Mouse (Mus musculus): ENCODE measurements at regions not wholly inside any gene's neighbourhood (a gene's known extent, or its start where the extent isn't known, plus 50 kb on each side); places are given as distances from the start of the nearest gene placed in this dataset.

DNA sequence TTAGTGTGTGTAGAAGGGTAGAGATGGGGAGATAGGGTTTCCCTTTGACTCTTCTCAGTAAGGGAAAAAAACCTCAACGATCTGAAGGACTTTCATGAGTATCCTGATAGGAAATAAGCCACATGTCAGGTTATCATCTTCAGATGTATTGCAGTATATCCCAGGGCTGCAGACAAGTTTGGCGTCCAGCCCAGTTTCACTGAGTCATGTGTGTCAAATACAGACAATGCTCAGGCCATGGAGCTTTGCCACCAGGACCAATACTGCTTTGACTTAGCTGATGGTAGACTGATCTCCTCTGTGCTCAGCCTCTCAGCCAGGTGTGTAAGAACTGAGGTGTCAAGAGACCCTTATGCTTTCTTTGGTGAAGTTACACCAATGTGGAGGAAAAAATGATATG lies 62.9 kb downstream of the Cst10 start:
- DNase-seq (ENCODE audit: low read depth, low spot score): no peak

DNA sequence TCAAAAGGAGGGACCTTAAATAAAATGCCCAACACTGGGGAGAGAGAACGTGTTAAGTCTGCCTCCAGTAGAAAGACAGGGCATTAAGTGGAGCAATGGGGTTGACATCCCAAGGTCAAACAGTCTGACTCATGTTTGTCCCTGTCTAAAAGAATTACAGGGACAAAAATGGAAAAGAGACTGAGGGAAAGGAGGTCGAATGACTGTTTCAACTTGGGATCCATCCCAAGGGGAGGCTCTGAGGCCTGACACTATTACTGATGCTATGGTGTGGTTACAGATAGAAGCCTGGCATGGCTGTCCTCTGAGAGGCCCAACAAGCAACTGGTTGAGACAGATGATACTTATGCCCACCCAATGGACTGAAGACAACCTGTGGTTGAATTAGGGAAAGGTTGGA lies 67.6 kb downstream of the Cst10 start:
- no peak for DNase-seq (ENCODE audit: low read depth, low spot score)

DNA sequence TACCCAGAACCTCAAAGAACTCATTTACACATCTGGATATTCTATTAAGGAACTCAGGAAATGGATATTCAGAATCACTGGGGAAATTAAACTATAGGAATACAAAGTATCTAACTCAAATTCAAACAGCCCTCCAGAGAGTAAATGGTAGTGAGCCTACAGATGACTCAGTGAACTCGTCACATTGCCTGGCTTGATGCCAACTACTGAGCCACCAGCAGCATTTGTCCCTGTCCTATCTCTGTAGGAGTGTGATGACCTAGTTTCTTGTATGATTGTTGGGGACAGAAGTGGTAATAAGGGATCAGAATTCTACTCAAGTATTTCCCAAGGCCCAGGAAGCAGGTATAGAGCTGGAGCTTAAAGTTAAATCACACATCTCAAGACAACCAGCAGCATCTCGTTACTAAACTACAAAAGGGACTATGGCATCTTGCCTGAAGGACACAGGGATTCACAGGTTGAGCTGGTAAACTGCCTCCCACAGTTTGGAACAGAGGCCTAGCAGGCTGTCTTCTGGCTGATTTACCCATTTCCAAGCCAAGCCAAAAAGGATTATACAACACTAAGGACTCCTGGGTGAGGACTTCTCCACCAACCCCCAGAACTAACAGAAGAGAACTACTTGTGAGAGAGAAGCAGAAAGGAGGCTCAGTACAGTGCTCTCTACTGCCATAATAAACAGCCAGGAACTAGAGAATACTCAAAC lies 88.6 kb downstream of the Cst10 start:
- DNase-seq (ENCODE audit: low read depth, low spot score): no peak

DNA sequence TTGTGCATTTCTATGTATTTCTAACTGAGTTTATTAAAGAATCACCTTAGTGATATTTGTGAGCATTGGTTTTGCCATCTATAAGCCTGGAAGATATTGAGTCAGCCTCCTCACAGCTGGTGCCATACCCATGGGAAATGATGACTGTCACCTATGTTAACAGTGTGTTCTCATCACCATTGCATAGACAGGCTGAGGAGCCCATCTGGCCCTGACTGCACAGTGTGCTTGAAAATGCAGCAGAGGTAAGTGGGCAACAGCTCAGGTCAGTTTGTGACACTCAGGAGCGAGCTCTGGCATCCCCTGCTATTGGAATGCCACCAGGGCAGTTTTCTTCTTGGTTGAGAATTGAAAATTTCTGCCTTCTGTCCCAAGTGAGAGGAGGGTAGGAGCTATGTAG lies 108.0 kb downstream of the Cst10 start:
- no peak for DNase-seq (ENCODE audit: low read depth, low spot score)

DNA sequence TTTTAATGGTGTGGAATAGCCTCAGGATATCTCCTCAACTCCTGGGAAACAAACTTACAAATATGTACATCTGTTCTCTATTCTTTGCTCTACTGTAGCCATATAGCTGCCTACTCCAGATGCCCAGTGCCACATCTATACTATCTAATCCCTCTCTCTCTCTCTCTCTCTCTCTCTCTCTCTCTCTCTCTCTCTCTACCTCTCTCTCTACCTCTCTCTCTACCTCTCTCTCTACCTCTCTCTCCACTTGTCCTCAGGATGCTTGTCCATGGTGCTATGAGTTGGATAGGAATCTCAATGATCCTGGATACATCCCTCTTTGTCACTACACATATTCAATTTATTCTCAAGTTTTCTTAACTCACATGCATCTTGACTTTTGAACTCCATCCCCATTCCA lies 119.6 kb downstream of the Cst10 start:
- DNase-seq (ENCODE audit: low read depth, low spot score): no peak

DNA sequence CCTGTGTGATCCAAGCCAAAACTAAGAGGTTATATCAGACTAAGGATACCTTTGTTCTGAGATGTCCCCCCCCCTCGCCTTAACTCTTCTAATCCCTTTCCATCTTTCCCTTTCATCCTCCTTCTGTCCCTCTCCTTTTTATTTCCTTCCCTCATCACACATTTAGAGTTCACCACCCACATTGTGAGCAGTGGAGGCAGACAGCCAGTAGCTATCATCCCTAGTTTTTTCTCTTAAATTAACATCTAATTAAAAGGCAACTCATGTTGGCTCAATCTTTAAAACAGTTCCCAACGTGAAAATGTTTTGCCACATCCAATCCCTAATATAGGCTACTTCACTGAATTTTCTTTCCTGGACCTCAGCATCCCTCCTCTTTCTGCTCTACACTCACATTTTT lies 138.0 kb downstream of the Cst10 start:
- no peak for DNase-seq (ENCODE audit: low read depth, low spot score)

DNA sequence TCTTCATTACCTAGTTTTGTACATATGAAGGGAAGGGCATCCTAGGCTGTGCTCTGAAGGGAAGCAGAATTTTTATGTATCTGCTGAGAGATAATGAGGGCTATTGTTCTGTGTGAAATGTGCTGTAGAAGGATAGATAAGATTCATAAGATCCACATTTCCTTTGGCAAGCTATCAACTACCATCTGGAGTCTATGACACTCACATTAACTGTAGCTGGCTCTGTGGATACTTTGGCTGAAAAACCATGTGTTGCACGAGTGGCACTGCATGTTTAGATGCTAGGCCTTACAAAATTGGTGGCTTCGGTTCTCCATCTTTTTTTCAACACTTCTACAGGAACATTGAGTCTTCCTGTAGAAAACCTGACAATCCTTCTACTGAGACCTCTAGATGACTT lies 140.9 kb downstream of the Cst10 start:
- no peak for DNase-seq (ENCODE audit: low read depth, low spot score)

DNA sequence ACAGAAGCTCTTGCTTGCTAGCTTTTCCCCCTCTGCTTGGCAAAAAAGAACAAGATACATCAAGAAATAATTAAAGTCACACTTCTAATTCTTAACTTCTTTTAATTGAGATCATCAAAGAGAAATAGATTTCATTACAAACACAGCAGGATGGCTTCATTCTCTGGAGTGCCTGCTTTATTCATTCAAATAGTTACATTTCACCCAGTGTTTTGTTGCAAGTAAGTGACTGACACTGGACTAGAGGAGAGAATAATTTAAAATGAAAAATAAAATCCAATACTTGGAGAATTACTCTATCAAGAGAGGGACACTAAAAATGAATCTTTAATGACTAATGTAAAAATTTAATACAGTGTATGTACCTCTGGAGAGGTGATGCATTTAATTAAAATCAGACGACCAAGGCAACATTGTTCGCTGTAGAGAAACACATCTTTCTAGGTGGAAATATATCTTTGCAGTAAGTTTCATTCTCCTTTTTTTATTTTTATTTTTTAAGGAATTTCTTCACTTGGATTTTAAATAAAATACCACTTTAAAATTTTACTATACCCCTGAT lies 141.9 kb downstream of the Cst10 start:
- DNase-seq (ENCODE audit: low read depth, low spot score): no peak

DNA sequence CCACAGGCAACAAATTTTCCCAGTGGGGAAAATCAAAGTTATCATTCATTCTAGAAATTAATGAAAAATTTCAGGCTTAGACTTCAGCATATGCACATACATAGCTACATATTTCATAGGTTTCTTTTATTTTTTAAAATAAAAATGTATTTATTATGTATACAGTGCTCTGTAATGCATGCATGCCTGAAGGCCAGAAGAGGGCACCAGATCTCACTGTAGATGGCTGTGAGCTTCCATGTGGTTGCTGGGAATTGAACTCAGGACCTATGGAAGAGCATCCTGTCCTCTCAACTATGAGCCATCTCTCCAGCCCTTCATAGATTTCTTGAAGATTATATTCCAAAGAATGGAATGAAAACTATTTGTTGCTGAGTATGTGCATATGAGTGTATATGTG lies 150.4 kb downstream of the Cst10 start:
- no peak for DNase-seq (ENCODE audit: low read depth, low spot score)

DNA sequence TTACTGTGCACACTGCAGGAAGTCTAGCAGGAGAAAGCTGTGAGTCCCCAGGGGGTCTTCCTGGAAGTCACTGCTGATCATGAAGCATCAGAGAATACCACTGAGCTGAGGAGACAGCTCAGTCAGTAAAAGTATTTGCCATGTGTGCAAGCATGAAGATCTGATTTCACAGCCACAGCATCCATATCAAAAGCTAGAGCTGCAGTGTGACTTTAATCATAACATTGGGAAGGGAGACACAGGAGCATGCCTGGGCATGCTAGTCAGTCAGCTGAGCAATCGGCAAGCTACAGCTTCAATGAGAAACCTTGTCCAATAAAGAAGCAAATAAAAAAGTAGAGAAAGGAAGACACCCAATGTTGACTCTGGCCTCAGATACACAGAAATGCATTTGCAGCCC lies 168.9 kb downstream of the Cst10 start:
- no peak for DNase-seq (ENCODE audit: low read depth, low spot score)

DNA sequence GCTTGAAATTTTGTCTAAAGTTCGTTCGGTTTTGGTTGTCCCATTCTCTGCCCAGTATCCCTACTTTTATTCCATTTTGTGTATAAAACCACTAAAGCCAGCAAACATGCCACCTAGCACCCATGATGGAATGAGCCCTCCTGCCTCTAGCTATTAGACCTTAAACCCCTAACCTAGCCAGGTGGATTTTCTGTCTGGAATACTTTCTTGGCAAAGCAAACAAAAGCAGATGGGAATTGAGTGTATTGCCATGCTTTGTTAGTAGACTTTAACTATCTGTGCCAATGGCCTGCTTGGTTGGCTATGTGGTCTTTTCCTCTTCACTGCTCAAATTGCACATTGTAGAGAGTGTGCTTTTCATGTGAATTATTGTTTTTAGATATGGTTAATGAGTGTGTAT lies 197.7 kb downstream of the Cst10 start:
- DNase-seq (ENCODE audit: low read depth, low spot score): no peak

DNA sequence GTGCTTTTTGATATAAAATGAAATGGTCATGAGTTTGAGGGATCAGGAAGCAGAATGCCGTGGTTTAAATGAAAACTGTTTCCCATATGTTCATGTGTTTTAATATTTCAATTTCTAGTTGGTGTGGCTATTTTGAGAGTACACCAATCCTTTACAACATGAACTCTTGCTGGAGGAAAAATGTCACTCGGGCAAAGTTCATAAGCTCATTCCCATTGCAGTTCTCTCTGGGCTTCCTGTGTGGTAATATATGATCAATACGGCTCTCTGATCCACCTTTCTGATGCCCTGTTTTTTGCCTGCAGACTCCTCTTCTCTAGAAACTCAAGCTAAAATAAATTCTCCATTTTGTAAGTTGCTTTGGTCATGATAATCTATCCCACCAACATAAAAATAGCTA lies 208.5 kb downstream of the Cst10 start:
- DNase-seq (ENCODE audit: low read depth, low spot score): no peak

DNA sequence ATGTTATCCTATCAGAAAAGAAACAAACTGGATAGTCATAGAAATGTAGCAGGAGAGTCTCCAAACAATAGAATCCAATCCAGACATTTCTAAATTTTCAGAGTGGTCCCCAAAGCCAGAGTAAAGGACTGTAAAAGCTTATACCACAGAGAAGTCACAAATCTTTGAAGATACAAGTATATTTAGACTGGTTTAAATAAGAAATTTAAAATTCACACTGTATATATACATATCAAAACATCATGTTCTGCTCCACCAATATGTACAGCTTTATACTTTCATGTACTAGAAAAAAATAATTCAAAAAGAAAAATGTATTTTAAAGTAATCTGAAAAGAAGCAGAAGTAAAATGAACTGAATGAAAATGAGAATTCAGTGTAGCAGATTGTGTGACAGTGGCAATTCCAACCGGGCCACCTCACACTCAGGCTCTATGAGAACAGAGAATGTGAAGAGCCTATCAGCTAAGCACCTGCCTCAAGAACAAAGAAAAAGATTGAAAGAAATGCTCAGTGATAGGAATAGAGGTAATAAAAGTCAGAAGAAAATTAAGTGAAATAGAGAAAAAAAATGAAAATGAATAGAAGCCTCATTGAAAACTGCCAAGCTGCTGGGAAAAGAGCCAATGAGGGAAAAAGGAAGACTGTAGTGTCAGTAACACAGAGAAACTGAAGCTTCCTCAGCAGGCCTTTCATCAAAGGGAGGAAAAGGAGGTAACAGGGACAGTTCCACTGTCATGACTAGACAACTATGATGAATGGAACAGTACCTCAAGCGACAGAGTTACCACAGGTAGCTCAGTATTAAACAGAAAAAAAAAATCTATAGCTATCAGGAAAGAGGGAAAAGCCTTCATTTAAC lies 209.5 kb downstream of the Cst10 start:
- DNase-seq (ENCODE audit: low read depth, low spot score): no peak

DNA sequence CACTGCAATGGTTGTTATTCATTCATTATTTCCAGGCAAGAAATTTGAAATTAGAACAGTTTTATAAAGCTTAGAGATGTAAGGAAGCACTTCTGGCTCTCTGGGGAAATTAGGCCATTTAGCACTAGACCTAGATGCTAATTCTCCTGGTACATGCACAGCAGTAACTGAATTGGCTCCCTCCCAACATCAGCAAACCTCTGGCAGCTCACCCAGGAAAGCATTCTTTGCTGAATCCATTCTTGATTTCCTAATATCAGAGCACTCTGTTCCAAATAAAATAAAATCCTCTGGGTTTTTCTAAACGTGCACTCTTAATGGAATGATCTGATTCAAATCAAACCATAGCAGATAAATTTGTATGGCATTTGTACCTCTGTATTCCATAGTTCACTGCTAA lies 203.4 kb upstream of the Syndig1 start:
- DNase-seq (ENCODE audit: low read depth, low spot score): no peak

DNA sequence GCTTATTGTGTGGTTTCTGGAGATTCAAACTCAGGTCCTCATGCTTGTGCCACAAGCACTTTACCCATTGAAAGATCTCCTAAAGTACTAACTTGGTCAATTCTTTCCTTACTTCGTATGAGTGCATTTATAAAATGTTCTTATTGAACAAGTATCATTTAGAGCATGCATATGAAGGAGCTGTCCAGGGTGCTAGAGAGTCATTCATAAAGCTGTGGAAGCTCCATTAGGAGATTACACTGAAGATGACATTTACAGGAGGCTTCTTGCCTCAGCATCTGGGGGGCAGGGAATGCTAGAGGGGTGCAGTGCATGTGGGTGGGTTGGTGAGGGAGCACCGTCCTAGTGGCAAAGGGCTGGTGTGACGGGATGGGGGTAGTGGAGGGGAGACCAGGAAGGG lies 187.8 kb upstream of the Syndig1 start:
- peak; percentile 26 for DNase-seq (ENCODE audit: low read depth, low spot score)

DNA sequence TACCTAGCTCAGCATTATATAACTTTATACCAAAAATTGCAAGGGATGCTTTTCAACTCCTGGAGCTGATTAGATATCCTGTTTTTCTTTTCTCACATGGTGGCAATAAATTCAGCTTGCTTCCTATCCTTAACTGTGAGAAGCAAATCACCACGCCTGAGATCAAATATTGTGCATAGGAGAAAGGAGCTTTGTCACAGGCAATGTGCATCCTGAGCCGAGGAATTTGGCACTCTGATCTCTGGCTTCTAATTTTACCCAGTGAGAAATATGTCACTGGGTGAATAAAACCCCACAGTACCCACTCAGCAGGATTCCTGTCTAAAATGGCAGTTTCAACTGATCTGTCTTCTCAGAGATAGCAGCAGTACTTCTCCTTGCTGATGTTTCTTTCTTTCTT lies 177.2 kb upstream of the Syndig1 start:
- DNase-seq (ENCODE audit: low read depth, low spot score): no peak

DNA sequence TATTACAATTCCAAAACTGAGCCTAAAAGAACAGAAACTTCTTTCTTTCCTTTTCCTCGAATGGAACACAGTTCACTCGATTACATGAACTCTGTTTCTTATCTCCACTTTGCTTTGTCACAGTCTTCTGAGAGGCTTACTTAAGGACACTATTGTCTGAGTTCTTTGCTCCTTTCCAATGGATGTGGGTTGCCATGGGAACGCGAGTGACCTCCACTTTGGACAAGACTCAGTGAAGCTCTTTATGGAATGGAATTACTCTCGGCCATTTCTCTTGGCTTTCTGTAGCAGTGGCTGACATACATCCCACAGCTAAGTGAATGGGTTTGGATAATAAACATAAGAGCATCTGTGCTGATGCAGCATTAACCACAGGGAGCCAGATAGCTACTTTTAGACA lies 167.9 kb upstream of the Syndig1 start:
- DNase-seq (ENCODE audit: low read depth, low spot score): no peak

DNA sequence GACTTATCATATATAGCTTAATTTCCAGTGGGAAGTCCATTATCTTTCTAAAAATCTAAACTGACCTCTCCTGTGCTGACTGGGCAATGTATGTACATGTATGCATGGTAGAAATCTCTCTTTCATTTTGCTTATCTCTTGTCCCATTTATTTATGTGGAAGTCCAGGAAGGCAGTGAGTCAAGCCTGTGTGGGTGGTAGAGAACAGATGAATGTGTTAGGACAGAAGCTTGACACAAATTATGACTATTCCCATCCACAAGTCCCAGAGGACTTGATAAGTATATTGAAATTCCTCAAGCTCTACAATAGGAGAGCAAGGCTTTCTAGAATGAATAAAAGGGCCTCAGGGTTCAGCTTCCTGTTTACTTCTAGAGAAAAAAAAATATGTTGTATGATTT lies 164.6 kb upstream of the Syndig1 start:
- DNase-seq (ENCODE audit: low read depth, low spot score): no peak

DNA sequence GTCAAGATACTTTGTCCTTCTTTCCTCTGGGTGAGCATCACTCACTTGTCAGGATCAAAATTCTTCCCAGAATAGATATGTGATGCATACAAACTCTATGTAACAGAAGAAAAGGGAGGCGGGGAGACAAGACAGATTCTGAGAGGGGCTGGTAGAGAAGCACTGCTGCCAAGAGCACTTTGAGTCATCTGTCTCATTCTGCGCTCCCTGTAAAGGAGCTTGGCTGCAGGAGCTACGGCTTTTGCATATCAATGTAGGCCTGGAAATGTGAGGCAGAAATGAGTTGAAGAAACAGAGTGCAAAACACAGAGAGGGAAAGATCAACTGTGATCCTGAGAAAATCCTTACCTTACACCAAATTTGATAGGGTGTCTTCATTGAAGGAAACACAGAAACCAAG lies 162.6 kb upstream of the Syndig1 start:
- no peak for DNase-seq (ENCODE audit: low read depth, low spot score)

DNA sequence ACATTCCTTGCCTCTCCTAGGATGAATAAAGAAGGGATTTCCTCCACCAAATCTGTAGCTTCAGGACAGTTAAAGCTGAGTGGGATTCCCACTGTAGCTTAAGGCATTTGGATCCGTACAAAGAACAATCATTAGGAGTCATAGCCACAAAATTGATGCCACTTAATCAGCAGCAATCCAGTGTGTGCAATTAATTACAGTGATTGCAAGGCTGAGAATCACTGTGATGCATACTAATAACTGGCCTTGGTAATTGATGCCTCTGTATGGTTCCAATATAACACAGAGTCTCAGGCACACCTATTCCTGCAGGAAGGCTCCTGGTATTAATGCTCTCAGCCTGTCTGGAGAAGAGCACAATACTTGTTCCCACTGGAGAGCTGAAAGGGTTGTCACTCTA lies 157.1 kb upstream of the Syndig1 start:
- no peak for DNase-seq (ENCODE audit: low read depth, low spot score)

DNA sequence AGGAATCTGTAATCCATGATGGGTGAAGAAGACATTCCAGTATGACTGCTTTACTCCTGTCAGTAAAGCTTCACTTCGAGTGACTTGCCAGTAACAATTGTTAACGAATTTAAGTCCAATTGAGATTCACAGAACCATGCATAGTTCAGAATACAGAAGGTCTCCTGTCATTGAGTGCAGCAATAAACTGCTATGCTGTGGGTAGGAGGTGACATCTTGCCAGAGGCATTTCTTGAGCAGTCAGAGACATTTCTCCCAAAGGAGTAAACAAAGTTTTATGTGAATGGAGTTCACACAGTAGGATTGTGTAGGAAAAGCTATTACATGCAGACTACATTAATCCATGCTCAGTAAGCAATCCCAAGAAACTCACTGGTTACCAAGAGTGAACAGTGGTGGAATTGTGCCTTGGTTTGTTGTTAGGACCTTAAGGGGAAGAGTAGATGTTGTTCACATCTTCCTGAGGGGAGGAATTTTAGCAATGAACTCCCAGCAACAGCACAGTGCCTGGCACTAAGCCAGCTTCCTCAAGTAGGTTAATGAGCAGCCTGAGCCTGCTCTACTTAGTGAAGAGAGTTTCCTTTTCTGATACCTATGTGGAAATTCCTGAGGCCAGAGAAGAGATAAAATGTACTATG lies 149.1 kb upstream of the Syndig1 start:
- no peak for DNase-seq (ENCODE audit: low read depth, low spot score)

DNA sequence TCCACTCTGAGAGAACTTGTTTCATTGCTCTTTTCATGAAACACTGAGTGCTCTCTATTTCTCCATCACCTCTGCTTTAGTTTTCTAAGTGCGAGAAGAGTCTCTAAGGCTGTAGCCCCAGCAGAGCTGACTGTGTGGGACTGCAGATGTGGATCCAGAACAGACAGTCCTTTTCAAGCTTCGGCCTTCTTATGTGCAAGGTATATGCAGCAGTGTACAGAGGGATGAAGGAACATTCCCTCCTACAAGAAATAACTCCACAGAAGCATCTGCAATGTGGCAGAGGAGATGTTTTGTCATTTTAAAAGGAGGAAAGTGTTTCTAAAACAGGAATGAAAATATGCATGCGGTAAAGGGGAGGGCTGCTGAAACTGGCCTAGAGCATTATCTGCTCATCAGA lies 106.7 kb upstream of the Syndig1 start:
- no peak for DNase-seq (ENCODE audit: low read depth, low spot score)

DNA sequence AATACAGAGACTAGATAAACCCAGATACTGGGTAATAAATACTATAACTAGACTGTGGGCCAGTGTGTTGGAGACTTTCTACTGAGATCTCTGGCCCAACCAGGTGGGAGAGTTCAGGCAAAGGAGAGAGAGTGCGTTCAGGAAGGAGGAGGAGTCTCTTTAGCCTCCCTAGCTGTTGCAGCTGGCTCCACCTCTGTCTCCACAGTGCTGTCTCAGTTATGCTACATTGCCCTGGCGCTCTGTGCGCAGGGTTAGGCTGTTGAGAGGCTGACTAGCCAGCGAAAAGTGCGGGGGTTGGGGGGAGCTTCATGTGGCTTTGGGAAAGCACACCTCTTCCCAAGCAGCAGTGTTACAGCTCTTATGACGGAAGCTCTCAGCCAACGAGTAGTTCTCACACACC lies 104.7 kb upstream of the Syndig1 start:
- DNase-seq (ENCODE audit: low read depth, low spot score): no peak
